Mouse (Mus musculus) skeletal muscle tissue, adult 2 months (tissue): ENCODE data around the gene Rgsl1.
A peak's percentile ranks its signal among the peaks of the same experiment; 100 is the strongest.
"Not testable (repeated sequence)": the region's sequence is repeated elsewhere in the genome, so short reads cannot be mapped to it uniquely, and the experiment has no call there.

Experiments
- DNase-seq: peaks from one replicate; pipeline ENCODE4 v3.0.0-alpha.2; 2012; ENCODE audit warnings: low read depth, low spot score

Gene Rgsl1

GRCm38 (mm10) chr1:153776257-153776656 lies 67.7 kb downstream of the Rgsl1 start:
- no peak for DNase-seq

GRCm38 (mm10) chr1:153775174-153775573 lies 68.8 kb downstream of the Rgsl1 start:
- no peak for DNase-seq

DNA sequence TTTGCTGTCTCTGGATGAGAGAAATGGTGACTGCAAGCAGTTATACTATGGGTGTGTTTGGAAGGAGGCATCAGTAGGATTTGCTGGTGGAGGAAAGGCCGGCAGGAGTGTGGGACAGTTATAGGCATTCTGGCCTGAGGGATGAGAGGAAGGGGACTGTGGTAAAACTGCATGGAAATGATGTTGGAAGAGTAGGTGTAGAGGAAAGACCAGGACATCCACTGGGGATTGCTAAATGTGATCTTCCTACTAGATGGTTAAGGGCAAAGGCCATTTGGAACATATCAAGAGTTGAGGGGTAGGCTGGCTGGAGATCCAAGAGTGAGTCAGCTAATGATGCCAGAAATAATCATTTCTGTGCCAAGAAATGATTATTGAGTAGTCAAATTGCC lies 73.2 kb downstream of the Rgsl1 start:
- DNase-seq, result no peak

GRCm38 (mm10) chr1:153769998-153770775 lies 73.8 kb downstream of the Rgsl1 start:
- DNase-seq, result no peak

- not testable (repeated sequence) for DNase-seq
Observed at GRCm38 (mm10) chr1:153769571-153769970, 74.4 kb downstream of the Rgsl1 start.

- DNase-seq, result no peak
Observed at GRCm38 (mm10) chr1:153768465-153768864, 75.5 kb downstream of the Rgsl1 start.

- no peak for DNase-seq
Observed at GRCm38 (mm10) chr1:153767281-153767680, 76.7 kb downstream of the Rgsl1 start.

DNA sequence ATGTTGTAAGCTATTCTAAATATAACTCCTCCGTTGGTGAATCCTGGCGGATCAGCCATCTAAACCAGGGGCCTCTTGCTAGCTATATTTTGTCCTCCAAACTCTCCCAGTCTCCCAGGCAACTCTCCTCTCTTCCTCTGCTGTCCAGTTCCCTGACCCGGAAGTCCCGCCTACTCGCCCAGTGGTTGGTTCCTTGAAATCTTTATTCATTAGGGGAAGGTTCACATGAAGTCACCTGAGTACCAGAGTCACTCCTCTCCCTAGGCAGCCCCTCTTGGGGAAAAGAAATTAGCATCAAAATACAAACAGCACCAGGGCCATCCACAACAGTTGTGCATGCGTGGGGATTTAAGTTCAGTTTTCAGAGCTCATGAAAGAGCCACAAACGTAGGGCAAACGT lies 77.6 kb downstream of the Rgsl1 start:
- DNase-seq, result no peak

DNA sequence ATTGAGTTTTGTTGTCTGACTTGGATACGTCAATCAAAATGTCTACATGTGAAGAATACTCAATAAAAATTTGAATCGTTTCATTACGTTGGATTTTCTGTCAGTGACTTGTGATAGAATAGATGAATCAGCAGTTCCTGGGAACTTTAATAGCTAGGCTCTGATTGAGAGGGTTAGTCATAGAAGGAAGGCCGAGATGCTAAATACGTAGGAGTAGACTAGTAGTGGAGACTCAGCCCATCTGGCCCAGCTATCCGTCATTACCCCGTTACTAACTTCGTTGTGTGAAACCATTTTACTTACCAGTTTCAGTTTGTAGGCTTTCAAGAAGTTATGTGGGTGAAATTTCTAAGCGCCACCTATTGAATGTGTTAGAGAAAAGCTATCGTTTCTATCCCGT lies 79.8 kb downstream of the Rgsl1 start:
- no peak for DNase-seq

DNA sequence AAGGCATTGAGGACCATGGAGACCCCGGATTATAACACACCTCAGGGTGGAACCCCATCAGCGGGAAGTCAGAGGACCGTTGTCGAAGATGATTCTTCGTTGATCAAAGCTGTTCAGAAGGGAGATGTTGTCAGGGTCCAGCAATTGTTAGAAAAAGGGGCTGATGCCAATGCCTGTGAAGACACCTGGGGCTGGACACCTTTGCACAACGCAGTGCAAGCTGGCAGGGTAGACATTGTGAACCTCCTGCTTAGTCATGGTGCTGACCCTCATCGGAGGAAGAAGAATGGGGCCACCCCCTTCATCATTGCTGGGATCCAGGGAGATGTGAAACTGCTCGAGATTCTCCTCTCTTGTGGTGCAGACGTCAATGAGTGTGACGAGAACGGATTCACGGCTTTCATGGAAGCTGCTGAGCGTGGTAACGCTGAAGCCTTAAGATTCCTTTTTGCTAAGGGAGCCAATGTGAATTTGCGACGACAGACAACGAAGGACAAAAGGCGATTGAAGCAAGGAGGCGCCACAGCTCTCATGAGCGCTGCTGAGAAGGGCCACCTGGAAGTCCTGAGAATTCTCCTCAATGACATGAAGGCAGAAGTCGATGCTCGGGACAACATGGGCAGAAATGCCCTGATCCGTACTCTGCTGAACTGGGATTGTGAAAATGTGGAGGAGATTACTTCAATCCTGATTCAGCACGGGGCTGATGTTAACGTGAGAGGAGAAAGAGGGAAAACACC lies 90.0 kb downstream of the Rgsl1 start:
- DNase-seq, result no peak

DNA sequence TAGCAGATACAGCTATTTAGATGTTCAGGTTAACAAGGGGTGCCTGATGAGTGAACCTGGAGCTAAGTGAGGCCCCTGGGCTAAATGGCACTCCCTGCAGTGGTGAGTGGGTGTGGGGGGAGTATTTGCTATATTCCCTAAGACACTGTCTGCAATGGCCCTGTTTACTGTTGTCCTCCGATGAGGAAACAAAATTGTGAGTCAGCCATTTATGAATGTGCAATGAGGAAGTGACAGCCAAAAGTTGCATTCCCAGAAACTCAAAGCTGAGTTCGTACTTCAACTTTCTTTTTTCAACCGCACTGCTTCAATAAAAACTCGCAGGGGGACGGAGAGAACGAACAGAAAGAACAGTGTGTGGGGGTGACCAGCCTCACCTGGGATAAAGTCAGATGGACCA lies 91.4 kb downstream of the Rgsl1 start:
- DNase-seq, result no peak

DNA sequence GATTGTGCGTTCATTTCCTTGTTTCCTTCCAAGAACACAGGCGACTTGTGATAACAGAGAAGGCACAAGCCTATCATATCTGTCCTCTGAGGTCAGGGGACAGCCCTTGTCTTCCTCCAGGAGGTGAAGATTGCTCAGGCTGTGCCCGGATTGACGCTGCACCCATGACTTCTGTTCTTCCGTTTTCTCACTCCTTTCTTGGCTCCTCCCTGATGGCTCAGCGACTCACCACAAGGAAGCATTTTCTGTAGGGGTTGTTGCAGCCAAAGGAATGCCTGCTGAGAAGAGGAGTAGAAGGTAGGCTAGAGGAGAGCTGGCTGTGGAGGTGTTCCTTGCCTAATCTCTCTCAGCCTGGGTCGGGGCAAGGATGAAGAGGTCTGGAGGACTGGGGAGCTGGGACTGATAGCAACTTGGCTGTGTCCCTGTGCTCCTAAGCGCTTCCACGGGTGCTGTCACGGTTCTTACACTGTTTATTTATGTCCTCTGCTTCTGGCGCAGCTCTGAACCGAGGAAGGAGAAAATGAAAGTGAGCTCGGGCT lies 92.1 kb downstream of the Rgsl1 start:
- DNase-seq, result peak; percentile 40

DNA sequence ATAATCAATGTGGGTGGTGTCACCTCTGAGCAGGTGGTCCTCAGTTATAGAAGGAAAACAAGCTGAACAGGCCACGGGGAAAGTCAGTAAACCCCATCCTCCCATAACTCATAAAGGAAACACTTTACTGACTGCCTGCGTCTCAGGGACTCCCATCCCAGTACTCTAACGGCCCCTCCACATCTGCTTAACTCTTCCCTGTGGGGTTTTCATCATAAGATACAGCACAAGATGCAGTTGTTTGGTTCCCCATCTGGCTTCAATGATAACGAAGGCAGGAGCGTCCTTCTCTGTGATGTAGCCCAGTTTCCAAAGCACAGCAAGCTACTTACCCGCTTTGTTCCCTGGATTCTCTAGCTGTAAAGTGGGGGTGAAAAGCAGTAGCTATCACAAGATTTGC lies 93.9 kb downstream of the Rgsl1 start:
- DNase-seq, result no peak

DNA sequence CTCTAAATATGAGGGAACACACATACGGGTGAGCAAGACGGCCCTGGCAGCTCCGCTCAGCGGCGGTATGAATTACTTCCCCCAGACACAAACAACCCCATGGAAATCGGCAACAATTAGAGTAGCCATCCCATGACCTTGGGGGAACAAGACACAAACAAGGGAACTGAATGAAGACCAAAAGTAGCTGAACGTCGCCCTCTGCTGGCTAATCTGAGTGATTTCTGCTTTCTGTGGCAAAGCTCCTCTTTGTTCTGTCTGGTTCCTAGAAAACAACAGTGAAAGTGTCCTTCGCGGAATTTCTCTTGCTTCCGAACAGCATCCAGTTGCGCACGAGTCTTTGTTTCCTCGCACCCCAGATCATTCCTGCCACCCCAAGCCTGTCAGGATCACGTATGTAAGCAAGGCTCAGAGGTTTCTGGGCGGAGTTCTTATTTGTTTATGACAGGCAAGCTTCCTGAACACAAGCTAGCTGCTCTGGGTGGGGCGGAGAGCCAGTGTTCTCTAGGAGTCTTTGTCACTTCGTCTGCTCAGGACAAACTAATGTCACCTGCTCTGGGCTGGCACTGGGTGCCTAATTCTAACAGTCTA lies 94.6 kb downstream of the Rgsl1 start, which contains the start of gene Rnasel:
Gene Rnasel, plus strand, starts transcription at position 216 of the 591 bp plus-strand sequence.
- DNase-seq, result peak; percentile 71

DNA sequence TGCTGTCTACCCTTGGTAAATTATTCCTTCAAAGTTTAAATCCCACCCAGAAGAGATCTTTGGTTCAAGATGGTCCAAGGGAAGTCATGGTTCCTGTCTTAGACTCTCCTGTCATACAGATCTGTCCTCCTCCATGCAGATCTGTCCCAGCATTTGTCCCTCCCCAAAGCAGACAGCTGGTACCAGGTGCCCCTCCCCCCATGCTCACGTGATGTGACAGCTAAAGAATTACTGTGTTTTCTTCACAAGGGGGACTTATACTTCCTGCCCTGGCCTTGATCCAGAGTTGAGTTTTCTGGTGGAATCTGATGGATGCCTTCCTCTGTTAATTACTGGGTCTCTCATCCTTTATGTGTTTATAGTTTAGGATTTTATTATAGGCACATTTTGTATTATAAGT lies 95.4 kb downstream of the Rgsl1 start:
- peak; percentile 32 for DNase-seq

DNA sequence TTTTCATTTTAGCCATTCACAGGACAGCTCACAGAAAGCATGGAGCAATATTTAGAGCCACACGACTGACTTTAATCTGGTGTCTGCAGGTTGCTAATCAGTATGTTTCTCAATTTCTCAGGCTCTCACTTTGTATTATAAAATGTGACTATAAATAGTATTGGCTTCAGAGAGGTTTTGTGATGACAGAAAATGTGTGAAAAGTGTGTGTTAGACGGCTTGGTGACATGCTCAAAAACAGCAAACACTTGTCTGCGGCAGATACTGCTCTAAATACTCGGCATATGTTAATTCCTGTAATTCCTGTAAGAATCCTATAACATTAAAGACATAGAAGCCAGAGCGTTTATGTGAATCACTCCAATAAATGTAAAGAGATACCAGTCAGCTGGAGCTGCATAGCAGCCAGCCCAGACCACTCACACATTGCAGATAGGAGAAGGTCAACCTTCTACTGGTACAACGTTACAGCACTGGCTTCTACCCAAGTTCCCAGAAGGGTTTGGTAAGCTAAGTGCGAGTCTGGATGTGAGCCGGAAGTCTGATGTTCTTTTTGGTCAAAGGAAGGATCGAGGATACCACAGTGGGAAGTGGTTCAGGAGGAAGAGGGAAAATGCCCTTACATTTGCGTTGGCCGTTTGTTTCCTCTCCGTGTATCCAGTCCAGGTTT lies 95.9 kb downstream of the Rgsl1 start:
- no peak for DNase-seq

DNA sequence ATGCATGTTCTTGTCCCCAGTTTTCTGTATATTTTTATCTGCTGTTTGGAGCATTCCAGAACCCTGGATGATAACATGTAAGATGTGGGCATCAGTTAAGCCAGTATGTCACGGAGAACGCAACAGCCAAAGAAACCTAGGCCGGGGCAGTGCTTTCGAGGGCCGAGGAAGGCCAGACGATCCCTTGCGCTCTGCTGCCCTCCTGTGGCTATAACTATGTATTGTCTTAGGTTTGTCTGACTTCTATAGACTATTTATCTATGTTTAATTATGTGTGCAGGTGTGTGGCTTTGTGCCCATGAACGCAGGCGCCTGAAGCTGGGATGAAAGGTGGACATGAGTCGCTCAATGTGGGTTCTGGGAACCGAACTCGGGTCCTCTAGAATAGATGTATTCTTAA lies 97.2 kb downstream of the Rgsl1 start:
- peak; percentile 57 for DNase-seq

GRCm38 (mm10) chr1:153746119-153746670 lies 97.7 kb downstream of the Rgsl1 start:
- no peak for DNase-seq

DNA sequence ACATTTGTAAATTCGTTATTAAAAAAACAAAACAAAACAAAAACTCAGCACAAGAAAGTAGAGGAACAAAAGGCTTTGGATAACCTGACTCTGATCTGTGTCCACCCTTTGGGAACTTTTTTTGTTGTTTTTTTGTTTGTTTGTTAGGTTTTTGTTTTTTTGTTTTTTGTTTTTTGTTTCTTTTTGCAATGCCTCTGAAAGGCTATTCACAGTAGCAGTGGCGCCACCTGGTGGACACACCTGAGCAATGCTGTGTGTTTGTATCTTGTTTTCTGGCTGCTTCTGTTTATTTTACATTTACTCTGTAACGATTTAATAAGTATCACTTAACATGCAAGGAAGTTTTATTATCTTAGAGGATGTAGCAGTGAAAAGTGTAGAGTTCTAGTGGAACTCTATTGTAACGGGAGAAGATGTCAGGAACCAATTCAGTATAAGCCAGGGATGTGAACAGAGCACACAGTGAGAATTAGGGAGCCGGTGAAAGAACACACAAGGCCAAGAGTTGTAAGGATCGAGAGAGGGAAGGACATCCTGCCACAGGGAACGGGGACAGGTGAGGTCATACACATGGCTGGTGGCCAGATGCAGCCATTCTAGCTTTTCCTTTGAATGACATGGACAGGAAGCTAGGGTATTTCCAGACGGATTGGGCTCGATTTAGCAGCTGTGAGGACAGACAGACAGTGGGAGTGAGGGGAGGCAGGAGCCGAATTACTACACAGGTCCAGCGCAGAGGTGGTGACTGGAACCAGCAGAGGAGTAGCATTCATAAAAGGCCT lies 101.4 kb downstream of the Rgsl1 start:
- peak; percentile 59 for DNase-seq

DNA sequence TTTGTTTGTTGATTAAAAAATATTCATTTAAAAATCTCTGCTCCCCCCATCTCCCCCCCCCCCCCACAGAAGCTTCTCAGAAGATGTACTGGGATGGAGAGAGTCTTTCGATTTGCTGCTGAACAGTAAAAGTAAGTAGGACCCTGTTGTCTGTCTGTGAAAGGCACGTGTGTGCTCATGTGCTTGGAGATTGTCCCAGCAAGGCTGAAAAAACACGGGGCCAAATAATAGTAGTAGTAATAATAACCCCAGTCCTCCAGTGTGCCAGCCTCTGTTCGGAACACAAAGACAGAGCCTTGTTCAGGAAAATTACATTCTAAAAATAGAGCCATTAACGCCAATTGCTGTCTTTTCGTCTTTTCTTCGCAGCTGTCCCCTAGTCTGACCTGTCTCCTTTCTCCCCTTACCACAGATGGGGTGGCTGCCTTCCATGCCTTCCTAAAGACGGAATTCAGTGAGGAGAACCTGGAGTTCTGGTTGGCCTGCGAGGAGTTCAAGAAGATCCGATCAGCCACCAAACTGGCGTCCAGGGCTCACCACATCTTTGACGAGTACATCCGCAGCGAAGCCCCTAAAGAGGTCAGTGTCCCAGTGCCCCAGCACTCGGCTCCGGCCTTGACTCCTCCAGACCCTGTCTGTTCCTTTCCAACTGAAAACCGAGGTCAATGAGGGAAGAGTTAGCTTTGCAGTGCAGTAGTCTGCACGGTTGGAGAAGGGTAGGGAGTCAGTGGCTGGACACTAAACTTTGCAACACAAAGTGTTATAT lies 102.2 kb downstream of the Rgsl1 start:
- DNase-seq, result no peak
